Mouse (Mus musculus): ENCODE data around the gene Rtn4. TPM values are rescaled to one million over a fixed set of nuclear protein-coding genes. Genes with fewer than 3 reads are reported as not detected.

Rtn4 gene
- polyA plus RNA-seq, 1 experiment from 2014 or later = 54.8 TPM

Other genes with a start within 250 kb of the Rtn4 start
- 28.6 TPM in 2 replicates for gene Prorsd1, start 177.9 kb upstream of the Rtn4 start, polyA plus RNA-seq (2015; fragmentation: Nextera tagmentation; extraction: Ambion mirVana)
- gene Mtif2, start 166.5 kb upstream of the Rtn4 start, polyA plus RNA-seq (2015; fragmentation: Nextera tagmentation; extraction: Ambion mirVana) = 47.0 and 50.7 TPM in 2 replicates
- gene Clhc1, start 145.0 kb upstream of the Rtn4 start, polyA plus RNA-seq (2015; fragmentation: Nextera tagmentation; extraction: Ambion mirVana) = 0.18 TPM in 1 of 2 replicates, not detected in the other
- gene Rps27a, start 144.8 kb upstream of the Rtn4 start, polyA plus RNA-seq (2015; fragmentation: Nextera tagmentation; extraction: Ambion mirVana) = 1,122 and 1,248 TPM in 2 replicates
- 0.10 TPM in 2 replicates for gene 4931440F15Rik, start 132.7 kb downstream of the Rtn4 start, polyA plus RNA-seq (2015; fragmentation: Nextera tagmentation; extraction: Ambion mirVana)